Mouse (Mus musculus): ENCODE results near the gene Tmem184b. TPM values are rescaled to one million over a fixed set of nuclear protein-coding genes. Genes with fewer than 3 reads are reported as not detected.

Tmem184b gene
- polyA plus RNA-seq, 1 experiment from 2014 or later: 33.5 TPM

DNA sequence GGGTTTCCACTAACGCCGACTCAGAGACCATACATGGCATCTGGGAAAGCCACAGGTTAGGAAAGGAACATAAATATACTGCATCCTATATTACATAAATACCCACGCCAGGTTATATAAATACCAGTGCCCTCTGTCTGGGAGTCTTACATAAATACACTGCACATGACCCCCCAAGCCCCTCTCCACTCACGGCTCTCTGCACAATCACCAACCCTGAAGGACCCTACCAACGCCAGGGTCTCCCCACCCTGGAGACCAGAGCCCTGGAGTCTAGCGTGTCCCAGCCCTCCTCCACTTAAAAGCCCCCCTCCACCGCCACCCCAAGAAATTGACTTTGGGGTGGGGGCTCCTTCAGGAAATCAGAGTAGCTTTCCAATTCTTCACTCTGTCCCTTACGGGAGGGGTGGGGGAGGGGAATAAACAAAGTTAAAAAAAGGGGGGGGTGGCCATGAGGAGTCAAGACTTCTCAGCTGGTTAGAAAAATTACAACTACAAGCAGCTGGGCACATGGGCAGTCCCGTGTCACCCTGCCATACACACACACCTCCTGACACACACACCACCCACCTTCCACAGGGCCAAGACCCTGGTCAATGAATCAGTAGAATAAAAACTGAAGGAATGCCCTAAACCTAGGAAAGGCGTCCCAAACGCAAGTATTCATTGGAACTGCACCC is 37.4 kb upstream of the Tmem184b start:
- WGBS: 22% methylated on average over 11 of the region's 11 CpGs
- H3K27me3 ChIP-seq (ENCODE audit: control insufficient read depth, insufficient read depth, low read length): no peaks in the 10 kb centered on the region
- H3K27ac ChIP-seq (ENCODE audit: low read depth, low read length): peak overlapping the region; percentile 99
- peak overlapping the region; percentile 97 for H3K4me3 ChIP-seq (ENCODE audit: low read depth, low read length)
- peak overlapping the region; percentile 91 for H3K4me2 ChIP-seq (replicated peaks; ENCODE audit: low read depth, low read length)
- DNase-seq (ENCODE audit: low spot score): peak; percentile 17
- no peaks in the 10 kb centered on the region for H3K9me3 ChIP-seq (ENCODE audit: control insufficient read depth, low read length)
- peaks cover 24% of the 10 kb centered on the region for H3K4me1 ChIP-seq (replicated peaks; ENCODE audit: control insufficient read depth, insufficient read depth, low read length)
- H3K9ac ChIP-seq (ENCODE audit: low read depth, low read length): peak overlapping the region; percentile 100
- peaks cover 7% of the 10 kb centered on the region for H3K36me3 ChIP-seq (ENCODE audit: control insufficient read depth, insufficient read depth, low read length)
- ATAC-seq (ENCODE audit: low FRiP score): no peak

- peaks cover 24% of the 10 kb centered on the region for H3K4me1 ChIP-seq (replicated peaks; ENCODE audit: control insufficient read depth, insufficient read depth, low read length)
- no peak for DNase-seq (ENCODE audit: low spot score)
Measured at GRCm38 (mm10) chr15:79440223-79440622, 36.9 kb upstream of the Tmem184b start.

GRCm38 (mm10) chr15:79439386-79439785 is 36.0 kb upstream of the Tmem184b start:
- H3K9me3 ChIP-seq (ENCODE audit: control insufficient read depth, low read length): no peaks in the 10 kb centered on the region
- peaks cover 14% of the 10 kb centered on the region for H3K36me3 ChIP-seq (ENCODE audit: control insufficient read depth, insufficient read depth, low read length)
- ATAC-seq (ENCODE audit: low FRiP score): no peak
- peaks cover 24% of the 10 kb centered on the region for H3K4me1 ChIP-seq (replicated peaks; ENCODE audit: control insufficient read depth, insufficient read depth, low read length)
- 75% methylated on average over 4 of the region's 4 CpGs for WGBS
- no peak for DNase-seq (ENCODE audit: low spot score)
- no peaks in the 10 kb centered on the region for H3K27me3 ChIP-seq (ENCODE audit: control insufficient read depth, insufficient read depth, low read length)
- H3K4me2 ChIP-seq (replicated peaks; ENCODE audit: low read depth, low read length): peak overlapping the region; percentile 91
- peak overlapping the region; percentile 97; the same call in 1 of the 2 replicates for H3K4me3 ChIP-seq (ENCODE audit: low read depth, low read length)
- 0 out of 2 replicates have a peak overlapping the region, but pooled peaks have one; percentile 100 for H3K9ac ChIP-seq (ENCODE audit: low read depth, low read length)
- H3K27ac ChIP-seq (ENCODE audit: low read depth, low read length): no peak overlapping the region

More at GRCm38 (mm10) chr15:79440223-79440622, 36.9 kb upstream of the Tmem184b start:
- peak overlapping the region; percentile 97 for H3K4me3 ChIP-seq (ENCODE audit: low read depth, low read length)
- H3K27me3 ChIP-seq (ENCODE audit: control insufficient read depth, insufficient read depth, low read length): no peaks in the 10 kb centered on the region
- H3K9me3 ChIP-seq (ENCODE audit: control insufficient read depth, low read length): no peaks in the 10 kb centered on the region
- H3K9ac ChIP-seq (ENCODE audit: low read depth, low read length): peak overlapping the region; percentile 100
- H3K4me2 ChIP-seq (replicated peaks; ENCODE audit: low read depth, low read length): peak overlapping the region; percentile 91
- H3K27ac ChIP-seq (ENCODE audit: low read depth, low read length): no peak overlapping the region
- 88% methylated on average over 4 of the region's 4 CpGs for WGBS
- peaks cover 7% of the 10 kb centered on the region for H3K36me3 ChIP-seq (ENCODE audit: control insufficient read depth, insufficient read depth, low read length)
- no peak for ATAC-seq (ENCODE audit: low FRiP score)

DNA sequence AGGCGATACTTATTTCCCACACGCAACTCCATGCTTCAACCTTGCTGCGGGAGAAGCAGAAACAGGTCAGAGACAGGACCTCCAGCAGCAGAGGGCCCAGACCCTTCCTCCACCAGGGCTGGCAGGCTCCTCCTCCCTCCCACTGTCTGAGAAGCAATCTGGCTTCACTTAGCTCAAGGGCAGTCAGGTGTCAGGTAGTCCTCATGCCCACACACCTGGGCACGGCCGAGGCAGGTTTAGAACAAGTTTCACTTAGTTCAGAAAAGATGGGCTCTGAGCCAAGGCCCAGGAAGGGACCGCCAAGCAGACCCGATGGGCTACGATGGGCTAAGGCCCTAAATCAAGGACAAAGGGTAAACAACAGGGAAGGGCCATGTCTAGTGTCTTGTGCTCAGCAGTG is 35.4 kb upstream of the Tmem184b start:
- H3K27ac ChIP-seq (ENCODE audit: low read depth, low read length): no peak overlapping the region
- H3K4me3 ChIP-seq (ENCODE audit: low read depth, low read length): no peak overlapping the region
- DNase-seq (ENCODE audit: low spot score): no peak
- WGBS: 87% methylated on average over 8 of the region's 8 CpGs
- H3K27me3 ChIP-seq (ENCODE audit: control insufficient read depth, insufficient read depth, low read length): no peaks in the 10 kb centered on the region
- no peak overlapping the region; the same call in 1 of the 2 replicates for H3K4me2 ChIP-seq (replicated peaks; ENCODE audit: low read depth, low read length)
- ATAC-seq (ENCODE audit: low FRiP score): no peak
- no peak overlapping the region for H3K9ac ChIP-seq (ENCODE audit: low read depth, low read length)
- H3K9me3 ChIP-seq (ENCODE audit: control insufficient read depth, low read length): no peaks in the 10 kb centered on the region
- H3K4me1 ChIP-seq (replicated peaks; ENCODE audit: control insufficient read depth, insufficient read depth, low read length): peaks cover 24% of the 10 kb centered on the region
- peaks cover 19% of the 10 kb centered on the region for H3K36me3 ChIP-seq (ENCODE audit: control insufficient read depth, insufficient read depth, low read length)

- Histone ChIP-seq H3K4me1 (replicated peaks; ENCODE audit: control insufficient read depth, insufficient read depth, low read length) (peaks cover 24% of the 10 kb centered on the region), H3K27me3 (ENCODE audit: control insufficient read depth, insufficient read depth, low read length) (no peaks in the 10 kb centered on the region), H3K9me3 (ENCODE audit: control insufficient read depth, low read length) (no peaks in the 10 kb centered on the region), H3K36me3 (ENCODE audit: control insufficient read depth, insufficient read depth, low read length) (peaks cover 20% of the 10 kb centered on the region), H3K4me3 (ENCODE audit: low read depth, low read length) (no peak overlapping the region), H3K9ac (ENCODE audit: low read depth, low read length) (no peak overlapping the region), H3K4me2 (replicated peaks; ENCODE audit: low read depth, low read length) (no peak overlapping the region; the same call in 1 of the 2 replicates), H3K27ac (ENCODE audit: low read depth, low read length) (no peak overlapping the region)
- DNase-seq (ENCODE audit: low spot score) (no peak), ATAC-seq (ENCODE audit: low FRiP score) (no peak)
- 82% methylated on average over 6 of the region's 6 CpGs for WGBS
Measured at GRCm38 (mm10) chr15:79438209-79438810, 34.9 kb upstream of the Tmem184b start.

GRCm38 (mm10) chr15:79437541-79438208 is 34.3 kb upstream of the Tmem184b start:
- no peaks in the 10 kb centered on the region for H3K27me3 ChIP-seq (ENCODE audit: control insufficient read depth, insufficient read depth, low read length)

DNA sequence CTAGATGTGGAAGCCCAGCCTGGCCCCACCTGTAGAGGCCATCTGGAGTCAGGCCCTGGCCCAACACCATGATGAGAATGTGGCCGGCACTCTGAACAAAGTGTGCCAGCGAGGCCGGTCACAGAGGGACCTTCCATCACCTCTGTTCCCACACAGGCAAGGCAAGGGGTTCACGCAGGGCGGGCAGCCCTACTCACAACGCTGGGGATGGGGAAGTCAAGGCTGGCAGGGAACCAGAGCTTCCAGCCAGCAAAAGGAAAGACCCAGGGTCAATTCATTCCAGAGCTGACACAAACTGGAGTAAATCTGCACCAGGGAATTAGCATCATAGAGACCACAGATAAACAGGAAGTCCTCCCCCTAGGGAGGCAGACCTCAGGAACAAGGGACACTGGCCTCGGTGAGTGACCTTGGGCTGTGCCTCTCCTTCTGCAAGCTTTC is 33.1 kb upstream of the Tmem184b start:
- ATAC-seq (ENCODE audit: low FRiP score) (no peak), DNase-seq (ENCODE audit: low spot score) (no peak)
- Histone ChIP-seq H3K4me3 (ENCODE audit: low read depth, low read length) (no peak overlapping the region), H3K27me3 (ENCODE audit: control insufficient read depth, insufficient read depth, low read length) (no peaks in the 10 kb centered on the region), H3K4me1 (replicated peaks; ENCODE audit: control insufficient read depth, insufficient read depth, low read length) (peaks cover 23% of the 10 kb centered on the region), H3K9me3 (ENCODE audit: control insufficient read depth, low read length) (no peaks in the 10 kb centered on the region), H3K4me2 (replicated peaks; ENCODE audit: low read depth, low read length) (no peak overlapping the region), H3K27ac (ENCODE audit: low read depth, low read length) (no peak overlapping the region), H3K36me3 (ENCODE audit: control insufficient read depth, insufficient read depth, low read length) (peaks cover 26% of the 10 kb centered on the region), H3K9ac (ENCODE audit: low read depth, low read length) (no peak overlapping the region)
- 75% methylated on average over 7 of the region's 7 CpGs for WGBS

More at GRCm38 (mm10) chr15:79437541-79438208, 34.3 kb upstream of the Tmem184b start:
- Histone ChIP-seq H3K4me2 (replicated peaks; ENCODE audit: low read depth, low read length) (no peak overlapping the region), H3K36me3 (ENCODE audit: control insufficient read depth, insufficient read depth, low read length) (peaks cover 25% of the 10 kb centered on the region), H3K9ac (ENCODE audit: low read depth, low read length) (no peak overlapping the region), H3K27ac (ENCODE audit: low read depth, low read length) (no peak overlapping the region), H3K4me3 (ENCODE audit: low read depth, low read length) (no peak overlapping the region), H3K4me1 (replicated peaks; ENCODE audit: control insufficient read depth, insufficient read depth, low read length) (peaks cover 23% of the 10 kb centered on the region), H3K9me3 (ENCODE audit: control insufficient read depth, low read length) (no peaks in the 10 kb centered on the region)
- DNase-seq (ENCODE audit: low spot score): no peak
- ATAC-seq (ENCODE audit: low FRiP score): no peak
- WGBS: 92% methylated on average over 12 of the region's 12 CpGs

- H3K9ac ChIP-seq (ENCODE audit: low read depth, low read length): no peak overlapping the region
- no peak for ATAC-seq (ENCODE audit: low FRiP score)
- H3K27ac ChIP-seq (ENCODE audit: low read depth, low read length): no peak overlapping the region
- H3K4me2 ChIP-seq (replicated peaks; ENCODE audit: low read depth, low read length): no peak overlapping the region
- H3K36me3 ChIP-seq (ENCODE audit: control insufficient read depth, insufficient read depth, low read length): peaks cover 31% of the 10 kb centered on the region
- 52% methylated on average over 7 of the region's 7 CpGs for WGBS
- no peaks in the 10 kb centered on the region for H3K27me3 ChIP-seq (ENCODE audit: control insufficient read depth, insufficient read depth, low read length)
- peaks cover 20% of the 10 kb centered on the region for H3K4me1 ChIP-seq (replicated peaks; ENCODE audit: control insufficient read depth, insufficient read depth, low read length)
- H3K9me3 ChIP-seq (ENCODE audit: control insufficient read depth, low read length): no peaks in the 10 kb centered on the region
- H3K4me3 ChIP-seq (ENCODE audit: low read depth, low read length): no peak overlapping the region
- DNase-seq (ENCODE audit: low spot score): no peak
Measured at GRCm38 (mm10) chr15:79435191-79435671, 31.9 kb upstream of the Tmem184b start.

Data from hindbrain, embryonic 11.5 days (tissue).